Mouse (Mus musculus) neural tube, embryonic 14.5 days (tissue): ENCODE measurements around the gene Psmb11. TPM values are rescaled to one million over a fixed set of nuclear protein-coding genes. Genes with fewer than 3 reads are reported as not detected.

Experiments used
- ATAC-seq: fragments of 200-750 bp; cut with Nextera tagmentation; 2 replicates; pipeline ENCODE4 v1.8.0; 2017; ENCODE audit warnings: low read depth, mild to moderate bottlenecking, moderate TSS enrichment, moderate library complexity
- H3K27ac ChIP-seq: fragments of 300-500 bp; sonication (generic); 2 replicates; pipeline ENCODE4 v1.5.1; 2014; ENCODE audit warnings: low read depth, mild to moderate bottlenecking, control low read depth, low read length, moderate library complexity, mixed read lengths
- H3K27me3 ChIP-seq: fragments of 300-500 bp; sonication (generic); 2 replicates; pipeline ENCODE4 v1.6.1; 2014; ENCODE audit warnings: low read length; ENCODE audit not compliant: control insufficient read depth, insufficient read depth
- H3K36me3 ChIP-seq: fragments of 300-500 bp; sonication (generic); 2 replicates; pipeline ENCODE4 v1.6.1; 2014; ENCODE audit warnings: low read length, mixed read lengths; ENCODE audit not compliant: control insufficient read depth, insufficient read depth
- H3K4me1 ChIP-seq: fragments of 300-500 bp; sonication (generic); 2 replicates; pipeline ENCODE4 v1.6.1; 2014; ENCODE audit warnings: low read length; ENCODE audit not compliant: control insufficient read depth, insufficient read depth
- H3K4me2 ChIP-seq: fragments of 300-500 bp; sonication (generic); 2 replicates; pipeline ENCODE4 v1.6.1; 2014; ENCODE audit warnings: mild to moderate bottlenecking, low read depth, low read length, control low read depth
- H3K4me3 ChIP-seq: fragments of 300-500 bp; sonication (generic); 2 replicates; pipeline ENCODE4 v1.5.1; 2014; ENCODE audit warnings: low read depth, low read length, control low read depth, mixed read lengths
- H3K9ac ChIP-seq: fragments of 300-500 bp; sonication (generic); replicated peaks from 2 replicates; pipeline ENCODE4 v1.6.1; 2014; ENCODE audit warnings: low read depth, mild to moderate bottlenecking, control low read depth, low read length, mixed read lengths
- H3K9me3 ChIP-seq: fragments of 300-500 bp; sonication (generic); 2 replicates; pipeline ENCODE4 v1.6.1; 2016; ENCODE audit warnings: low read length; ENCODE audit not compliant: control insufficient read depth
- whole genome bisulfite sequencing: fragments of 180-500 bp; shearing (Covaris S2); extraction: QIAGEN DNeasy Blood & Tissue Kit; methylation state at CpG from one replicate; pipeline ENCODE4 v1.1.7; 2014; 5-methylcytosine and 5-hydroxymethylcytosine counted together
- polyA plus RNA-seq: library from polyadenylated mRNA; unstranded; fragments of >200 nt; fragmentation: Nextera tagmentation; extraction: Ambion mirVana; gene quantifications from 2 replicates; pipeline ENCODE4 v1.2.1, GENCODE M21; 2014

Psmb11 gene
- polyA plus RNA-seq, 1 experiment from 2014 or later = 0.05 TPM

DNA sequence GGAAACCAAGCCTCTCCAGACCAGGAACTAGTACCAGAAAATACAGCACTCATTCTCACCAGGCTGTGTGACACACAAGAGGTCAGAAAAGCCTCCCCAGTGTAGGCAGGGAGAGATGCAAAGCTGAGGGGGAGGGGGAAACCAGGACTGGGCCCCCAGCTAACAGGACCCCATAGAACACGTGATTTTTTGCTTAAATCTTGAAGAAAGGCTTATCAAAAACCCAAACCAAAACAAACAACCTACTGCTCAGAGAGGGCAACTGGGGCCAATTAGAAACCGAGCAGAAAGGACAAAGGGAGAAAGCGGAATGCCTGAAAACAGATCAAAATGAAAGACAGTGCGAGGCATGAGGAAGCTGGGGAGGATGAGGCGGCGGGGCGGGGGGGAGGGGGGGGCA, 31.6 kb downstream of the Psmb11 start:
- Histone ChIP-seq H3K27ac (peak overlapping the region; percentile 79), H3K4me1 (peaks cover 24% of the 10 kb centered on the region), H3K9me3 (no peaks in the 10 kb centered on the region), H3K36me3 (peaks cover 40% of the 10 kb centered on the region), H3K4me2 (peak overlapping the region; percentile 85), H3K4me3 (peak overlapping the region; percentile 63), H3K9ac (peak overlapping the region; percentile 78), H3K27me3 (no peaks in the 10 kb centered on the region)
- ATAC-seq = no peak
- under 1% methylated on average over 7 of the region's 7 CpGs for WGBS

DNA sequence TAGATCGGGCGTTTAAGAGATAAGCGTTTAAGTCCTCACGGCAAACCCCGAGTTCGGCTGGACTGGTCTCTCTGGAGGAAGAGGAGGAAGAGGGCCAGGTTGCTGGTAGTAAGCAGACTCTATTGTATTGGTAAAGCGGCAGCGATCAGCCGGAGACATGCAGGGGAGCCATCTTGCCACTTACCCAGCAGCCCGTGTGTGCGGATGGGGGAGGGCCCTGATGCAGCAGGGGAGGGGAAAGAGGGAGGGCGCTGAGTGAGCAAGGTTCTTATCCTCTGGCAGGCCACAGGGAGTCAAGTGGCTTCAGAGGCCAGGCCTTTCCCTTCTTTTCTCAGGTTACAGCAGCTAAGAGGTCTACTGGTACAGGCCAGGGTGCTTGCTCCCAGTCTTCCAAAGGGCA, 32.3 kb downstream of the Psmb11 start:
- Histone ChIP-seq H3K27me3 (no peaks in the 10 kb centered on the region), H3K4me2 (peak overlapping the region; percentile 85), H3K36me3 (peaks cover 39% of the 10 kb centered on the region), H3K4me3 (peak overlapping the region; percentile 63), H3K9me3 (no peaks in the 10 kb centered on the region), H3K9ac (peak overlapping the region; percentile 78), H3K4me1 (peaks cover 23% of the 10 kb centered on the region), H3K27ac (peak overlapping the region; percentile 79)
- under 1% methylated on average over 12 of the region's 12 CpGs for WGBS
- peak; percentile 89 for ATAC-seq

DNA sequence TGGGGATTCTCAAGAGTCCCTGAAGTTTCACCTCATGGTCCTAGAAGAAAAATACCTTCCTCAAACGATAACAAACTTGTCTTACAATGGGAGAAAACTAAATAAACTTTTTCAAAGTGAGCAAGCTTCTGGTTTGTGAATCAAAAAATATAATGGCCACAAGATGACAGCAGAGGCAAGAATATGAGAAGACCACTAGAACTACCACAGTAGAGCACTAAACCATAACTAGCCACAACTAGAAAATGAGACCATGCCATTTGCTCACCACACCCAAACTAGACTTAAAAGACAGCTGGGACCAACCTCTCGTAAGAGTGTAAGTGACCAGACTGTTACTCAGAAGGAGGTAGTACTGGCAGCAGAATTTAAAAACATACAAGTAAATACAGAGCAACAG, 38.8 kb downstream of the Psmb11 start:
- no peaks in the 10 kb centered on the region for H3K27me3 ChIP-seq
- H3K36me3 ChIP-seq = peaks cover 67% of the 10 kb centered on the region
- H3K4me2 ChIP-seq = no peak overlapping the region
- ATAC-seq = no peak
- no peaks in the 10 kb centered on the region for H3K9me3 ChIP-seq
- no peak overlapping the region for H3K27ac ChIP-seq
- 97% methylated on average over 2 of the region's 2 CpGs for WGBS
- no peaks in the 10 kb centered on the region for H3K4me1 ChIP-seq
- no peak overlapping the region for H3K9ac ChIP-seq
- H3K4me3 ChIP-seq = no peak overlapping the region

DNA sequence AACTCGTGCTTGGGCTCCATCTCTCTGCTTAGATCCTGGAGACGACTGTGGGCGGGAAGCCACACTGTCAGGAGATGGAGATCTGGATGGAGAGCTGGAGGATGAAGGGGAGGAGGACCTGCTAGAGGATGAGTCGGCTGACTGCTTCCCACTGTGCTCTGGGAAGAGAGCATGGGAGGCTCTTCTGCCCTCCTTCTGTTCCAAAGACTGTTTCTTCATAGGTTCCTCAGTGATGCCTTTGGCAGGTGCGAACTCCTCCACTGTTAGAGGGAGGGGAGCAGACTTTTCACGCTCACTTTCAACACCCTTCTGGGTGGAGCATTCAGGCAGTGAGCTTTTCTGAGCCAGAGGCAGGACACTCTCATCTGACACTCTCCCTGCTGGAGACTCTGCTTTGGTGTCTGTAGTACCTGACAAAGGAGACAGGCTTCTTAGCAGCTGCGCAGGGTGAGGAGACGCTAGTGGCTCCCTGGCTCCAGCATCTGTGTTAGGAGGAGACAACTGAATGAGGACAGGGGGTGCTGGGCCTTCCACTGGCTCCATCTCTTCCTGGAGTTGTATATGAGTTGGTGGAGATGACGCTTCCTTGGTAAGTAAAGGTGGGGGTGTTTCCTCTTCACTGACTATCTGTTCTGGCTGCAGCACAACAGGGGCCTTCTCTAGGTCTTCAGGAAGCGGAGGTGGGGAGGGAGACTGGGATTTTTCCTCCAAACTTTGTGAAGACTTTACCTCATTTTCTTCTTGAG, 43.4 kb downstream of the Psmb11 start:
- Histone ChIP-seq H3K9ac (no peak overlapping the region), H3K27ac (no peak overlapping the region), H3K36me3 (peaks cover 73% of the 10 kb centered on the region), H3K4me1 (no peaks in the 10 kb centered on the region), H3K4me2 (no peak overlapping the region), H3K27me3 (no peaks in the 10 kb centered on the region), H3K9me3 (no peaks in the 10 kb centered on the region), H3K4me3 (no peak overlapping the region)
- 94% methylated on average over 10 of the region's 10 CpGs for WGBS
- ATAC-seq = no peak

DNA sequence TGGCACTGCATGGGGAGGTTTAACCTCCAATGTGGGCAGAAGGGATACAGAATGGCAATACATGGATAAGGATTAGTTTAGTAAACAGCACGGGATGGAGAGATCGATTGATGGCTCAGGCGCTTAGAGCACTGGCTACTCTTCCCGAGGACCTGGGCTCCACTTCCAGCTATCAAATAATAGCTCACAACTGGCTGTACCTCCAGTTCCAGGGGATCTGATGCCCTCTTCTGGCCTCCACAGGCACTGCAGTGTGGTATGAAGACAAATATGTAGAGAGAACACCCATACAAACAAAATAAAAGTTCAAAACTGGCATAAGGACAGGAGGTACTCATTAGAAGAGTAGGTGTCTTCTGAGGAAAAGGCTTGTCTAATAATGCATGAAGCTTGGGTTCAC, 48.1 kb downstream of the Psmb11 start:
- H3K27me3 ChIP-seq = no peaks in the 10 kb centered on the region
- 83% methylated on average over 4 of the region's 4 CpGs for WGBS
- H3K4me2 ChIP-seq = no peak overlapping the region
- no peak for ATAC-seq
- peaks cover 37% of the 10 kb centered on the region for H3K36me3 ChIP-seq
- no peak overlapping the region for H3K9ac ChIP-seq
- H3K4me3 ChIP-seq = no peak overlapping the region
- no peaks in the 10 kb centered on the region for H3K9me3 ChIP-seq
- no peak overlapping the region for H3K27ac ChIP-seq
- H3K4me1 ChIP-seq = no peaks in the 10 kb centered on the region

DNA sequence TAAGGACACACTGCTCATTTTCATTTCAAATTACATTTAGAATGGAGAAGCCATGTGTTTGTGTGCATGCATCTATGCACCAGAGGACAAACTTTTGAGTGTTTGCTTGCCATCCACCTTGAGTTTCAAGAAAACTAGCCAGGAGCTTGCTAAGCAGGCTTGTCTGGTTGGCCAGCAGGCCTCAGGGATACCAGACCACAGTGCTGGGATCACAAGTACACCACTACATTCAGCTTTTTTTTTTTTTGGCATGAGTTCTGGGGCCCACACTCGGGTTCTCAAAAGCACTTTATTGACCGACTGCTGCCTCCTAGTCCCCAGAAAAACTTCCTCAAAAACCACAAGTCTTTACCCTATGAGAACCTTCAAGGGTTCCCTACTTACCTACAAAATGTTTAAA, 53.1 kb downstream of the Psmb11 start:
- ATAC-seq = no peak
- no peak overlapping the region for H3K4me3 ChIP-seq
- peaks cover 39% of the 10 kb centered on the region for H3K36me3 ChIP-seq
- no peaks in the 10 kb centered on the region for H3K27me3 ChIP-seq
- H3K4me1 ChIP-seq = no peaks in the 10 kb centered on the region
- no peak overlapping the region for H3K27ac ChIP-seq
- H3K4me2 ChIP-seq = no peak overlapping the region
- 78% methylated on average over 2 of the region's 2 CpGs for WGBS
- no peak overlapping the region for H3K9ac ChIP-seq
- H3K9me3 ChIP-seq = no peaks in the 10 kb centered on the region

DNA sequence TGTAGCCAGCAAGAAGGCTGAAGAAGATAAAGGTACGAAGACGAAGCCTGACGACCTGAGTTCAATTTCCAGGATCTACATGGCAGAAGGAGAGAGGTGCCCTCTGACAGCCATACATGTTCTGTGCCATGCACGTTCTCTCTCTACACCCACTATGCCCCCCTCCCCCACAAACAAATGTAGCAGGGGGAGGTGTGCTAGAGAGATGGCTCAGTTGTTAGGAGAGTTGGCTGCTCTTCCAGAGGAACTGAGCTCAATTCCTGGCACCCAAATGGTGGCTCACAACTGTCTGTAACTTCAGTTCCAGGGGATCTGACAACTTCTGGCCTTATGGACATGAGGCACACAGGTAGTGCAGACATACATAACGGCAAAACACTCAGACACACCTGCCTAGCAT, 55.1 kb downstream of the Psmb11 start:
- 90% methylated on average over 5 of the region's 5 CpGs for WGBS
- Histone ChIP-seq H3K4me3 (no peak overlapping the region), H3K4me1 (no peaks in the 10 kb centered on the region), H3K9me3 (no peaks in the 10 kb centered on the region), H3K4me2 (no peak overlapping the region), H3K36me3 (peaks cover 39% of the 10 kb centered on the region), H3K27ac (no peak overlapping the region), H3K27me3 (no peaks in the 10 kb centered on the region), H3K9ac (no peak overlapping the region)
- ATAC-seq = no peak

DNA sequence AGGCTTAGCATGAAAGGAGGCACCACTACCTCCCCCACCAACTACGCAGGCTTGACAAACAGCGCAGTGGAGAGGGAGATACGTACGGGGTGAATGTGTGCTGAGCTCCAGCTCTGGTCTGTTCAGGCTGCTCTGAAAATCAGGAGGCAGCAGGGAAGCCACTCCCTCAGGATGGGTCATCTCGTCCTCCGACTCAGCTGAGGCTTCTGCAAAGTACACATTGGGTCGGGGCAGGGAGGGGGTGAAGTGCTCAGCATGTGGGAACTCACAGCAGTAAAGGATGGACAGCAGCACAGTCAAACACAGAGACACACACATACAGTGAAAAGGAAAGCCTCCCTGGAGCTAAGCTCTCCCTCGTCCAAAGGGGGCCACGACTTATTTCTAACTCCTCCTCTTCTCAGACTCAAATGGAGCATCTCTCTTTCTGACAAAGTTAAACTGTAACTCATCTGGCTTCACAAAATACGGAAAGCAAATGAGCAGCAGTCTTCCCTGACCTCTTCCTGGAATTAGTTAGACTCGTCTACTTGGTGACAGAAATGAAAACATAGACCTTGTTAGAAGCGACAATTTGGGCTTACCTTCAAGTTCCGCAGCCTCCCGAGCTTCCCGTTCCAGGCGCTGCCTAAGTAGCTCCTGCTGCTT, 57.5 kb downstream of the Psmb11 start:
- H3K9ac ChIP-seq = no peak overlapping the region
- no peak overlapping the region for H3K4me3 ChIP-seq
- no peak overlapping the region for H3K4me2 ChIP-seq
- H3K4me1 ChIP-seq = no peaks in the 10 kb centered on the region
- no peaks in the 10 kb centered on the region for H3K27me3 ChIP-seq
- no peak for ATAC-seq
- H3K36me3 ChIP-seq = peaks cover 42% of the 10 kb centered on the region
- WGBS = 84% methylated on average over 16 of the region's 16 CpGs
- H3K9me3 ChIP-seq = no peaks in the 10 kb centered on the region
- no peak overlapping the region for H3K27ac ChIP-seq
